Mouse (Mus musculus) E14TG2a.4 (cell line): Measurements from ENCODE around the gene Igll1.

Experiments
- H3K27me3 ChIP-seq: 2 replicates; pipeline ENCODE4 v1.6.1; 2014; ENCODE audit warnings: low read length, control low read depth; ENCODE audit not compliant: insufficient read depth
- H3K36me3 ChIP-seq: 2 replicates; pipeline ENCODE4 v1.6.1; 2014; ENCODE audit warnings: low read length, control low read depth; ENCODE audit not compliant: insufficient read depth
- H3K4me1 ChIP-seq: replicated peaks from 2 replicates; pipeline ENCODE4 v1.6.1; 2014; ENCODE audit warnings: low read depth, low read length, control low read depth
- H3K4me3 ChIP-seq: replicated peaks from 2 replicates; pipeline ENCODE4 v1.5.1; 2014; ENCODE audit warnings: mild to moderate bottlenecking, low read length
- H3K9me3 ChIP-seq: 2 replicates; pipeline ENCODE4 v1.6.1; 2014; ENCODE audit warnings: low read length, control low read depth
- CTCF ChIP-seq: conservative IDR thresholded peaks from 2 replicates; pipeline ENCODE4 v1.5.1; 2014; ENCODE audit warnings: low read length
- NANOG ChIP-seq: IDR thresholded peaks from 2 replicates; pipeline ENCODE4 v1.6.1; 2014; ENCODE audit warnings: borderline replicate concordance, low read length, mixed read lengths
- POU5F1 ChIP-seq: IDR thresholded peaks from 2 replicates; pipeline ENCODE4 v1.6.1; 2014; ENCODE audit warnings: low read length, borderline replicate concordance

The Igll1 gene

DNA sequence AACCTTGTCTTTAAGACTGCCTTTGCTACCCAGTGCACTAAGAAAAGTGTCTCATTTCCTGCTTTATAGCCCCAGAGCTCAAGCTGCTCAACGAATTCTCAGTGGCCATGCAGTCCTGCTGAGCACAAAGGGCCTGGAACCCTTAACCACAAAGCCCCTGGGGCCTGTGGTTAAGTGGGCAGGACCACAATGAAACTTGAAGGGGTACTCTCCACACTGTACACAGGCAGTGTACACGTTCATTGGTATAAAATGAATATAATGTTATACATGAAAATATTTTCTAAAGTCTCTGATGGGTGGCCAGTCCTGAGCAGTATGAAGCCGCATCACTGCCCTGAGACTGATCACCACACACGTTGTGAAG, 32.2 kb upstream of the Igll1 start:
- Histone ChIP-seq H3K27me3 (no peaks in the 10 kb centered on the region), H3K4me3 (peak overlapping the region; percentile 85), H3K4me1 (peaks cover 71% of the 10 kb centered on the region), H3K9me3 (no peaks in the 10 kb centered on the region), H3K36me3 (peaks cover 77% of the 10 kb centered on the region)
- TF ChIP-seq POU5F1 (no peak), NANOG (no peak), CTCF (no peak)

DNA sequence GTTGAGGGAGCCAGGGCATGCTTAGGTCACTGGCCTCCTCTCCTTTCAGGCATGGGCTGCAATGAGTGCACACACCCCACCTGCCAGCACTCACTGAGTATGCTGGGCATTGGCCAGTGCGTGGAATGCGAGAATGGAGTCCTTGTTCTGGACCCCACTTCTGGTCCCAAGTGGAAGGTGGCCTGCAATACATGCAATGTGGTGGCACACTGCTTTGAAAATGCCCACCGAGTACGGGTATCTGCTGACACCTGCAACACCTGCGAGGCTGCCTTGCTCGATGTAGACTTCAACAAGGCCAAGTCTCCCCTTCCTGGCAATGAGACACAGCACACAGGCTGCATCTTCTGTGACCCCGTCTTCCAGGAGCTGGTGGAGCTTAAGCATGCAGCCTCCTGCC, 28.6 kb upstream of the Igll1 start:
- Histone ChIP-seq H3K36me3 (peaks cover 86% of the 10 kb centered on the region), H3K4me1 (peaks cover 46% of the 10 kb centered on the region), H3K27me3 (no peaks in the 10 kb centered on the region), H3K9me3 (no peaks in the 10 kb centered on the region), H3K4me3 (no peak overlapping the region)
- TF ChIP-seq POU5F1, result no peak
- no peak for TF ChIP-seq NANOG

- no peak for TF ChIP-seq POU5F1
- no peak for TF ChIP-seq NANOG
- no peak for TF ChIP-seq CTCF
- Histone ChIP-seq H3K36me3 (peaks cover 100% of the 10 kb centered on the region), H3K4me1 (peaks cover 19% of the 10 kb centered on the region), H3K27me3 (no peaks in the 10 kb centered on the region), H3K9me3 (no peaks in the 10 kb centered on the region), H3K4me3 (no peak overlapping the region)
Observed at GRCm38 (mm10) chr16:16888341-16888740, 24.6 kb upstream of the Igll1 start.

- no peak overlapping the region for H3K4me3 ChIP-seq
- peaks cover 6% of the 10 kb centered on the region for H3K4me1 ChIP-seq
- TF ChIP-seq CTCF (no peak), NANOG (no peak), POU5F1 (no peak)
- H3K27me3 ChIP-seq, result no peaks in the 10 kb centered on the region
- H3K9me3 ChIP-seq, result no peaks in the 10 kb centered on the region
- peaks cover 97% of the 10 kb centered on the region for H3K36me3 ChIP-seq
Observed at GRCm38 (mm10) chr16:16879025-16879424, 15.2 kb upstream of the Igll1 start.

DNA sequence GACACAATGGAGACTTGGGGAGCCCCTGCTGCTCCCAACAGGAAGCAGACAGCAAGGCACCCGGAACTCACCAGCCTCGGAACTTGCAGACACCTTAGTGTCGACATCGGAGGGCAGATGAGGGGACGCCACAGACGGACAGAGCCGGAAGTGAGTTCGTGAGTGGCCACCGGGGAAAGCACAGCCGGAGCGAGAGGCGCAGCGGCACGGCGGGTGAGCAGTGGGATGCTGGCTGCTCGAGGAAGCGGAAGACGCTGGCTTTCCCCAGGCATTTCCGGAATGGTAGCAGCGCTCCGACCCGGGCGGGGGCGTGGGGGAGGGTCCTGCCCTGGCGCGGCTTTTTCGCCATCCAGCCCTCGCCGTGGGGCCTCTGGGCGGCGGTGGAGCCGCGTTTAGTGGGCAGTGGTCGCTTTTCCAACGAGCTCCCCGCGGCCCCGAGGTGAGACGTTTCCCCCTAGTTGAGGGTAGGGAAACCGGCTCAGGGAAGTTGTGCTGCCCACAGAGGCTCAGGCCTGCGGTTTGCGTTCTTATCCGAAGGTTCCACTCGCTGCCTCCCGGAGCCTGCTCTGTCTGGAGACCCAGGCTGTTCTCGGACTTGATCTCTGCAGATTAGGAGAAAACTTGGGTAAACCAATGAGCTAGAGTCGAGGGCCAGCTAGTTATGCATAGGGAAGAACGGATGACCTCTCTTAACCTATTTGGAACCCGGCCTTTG, 7.0 kb upstream of the Igll1 start, which contains the start of the genes Top3b and Vpreb1:
Gene Top3b, plus strand, starts transcription at position 120 of the 715 bp plus-strand sequence.
Gene Vpreb1, minus strand, starts transcription at position 227 of the 715 bp plus-strand sequence.
- H3K9me3 ChIP-seq, result no peaks in the 10 kb centered on the region
- no peak for TF ChIP-seq NANOG
- no peak for TF ChIP-seq POU5F1
- TF ChIP-seq CTCF, result no peak
- peaks cover 71% of the 10 kb centered on the region for H3K4me1 ChIP-seq
- H3K27me3 ChIP-seq, result no peaks in the 10 kb centered on the region
- peak within 1 kb of the TSS; percentile 98 for H3K4me3 ChIP-seq
- H3K36me3 ChIP-seq, result peaks cover 36% of the 10 kb centered on the region

GRCm38 (mm10) chr16:16870241-16870616, 6.4 kb upstream of the Igll1 start:
- TF ChIP-seq NANOG (no peak), POU5F1 (no peak), CTCF (no peak)
- Histone ChIP-seq H3K27me3 (no peaks in the 10 kb centered on the region), H3K9me3 (no peaks in the 10 kb centered on the region), H3K36me3 (peaks cover 32% of the 10 kb centered on the region), H3K4me1 (peaks cover 76% of the 10 kb centered on the region), H3K4me3 (peak overlapping the region; percentile 98)

GRCm38 (mm10) chr16:16865696-16866561, 2.1 kb upstream of the Igll1 start:
- peaks cover 69% of the 10 kb centered on the region for H3K4me1 ChIP-seq
- no peaks in the 10 kb centered on the region for H3K9me3 ChIP-seq
- no peaks in the 10 kb centered on the region for H3K27me3 ChIP-seq
- peaks cover 3% of the 10 kb centered on the region for H3K36me3 ChIP-seq
- H3K4me3 ChIP-seq, result no peak overlapping the region
- TF ChIP-seq POU5F1 (no peak), NANOG (peak; percentile 46; the same call in 1 of the 2 replicates), CTCF (no peak)

- Histone ChIP-seq H3K4me3 (no peak overlapping the region), H3K4me1 (peaks cover 68% of the 10 kb centered on the region), H3K27me3 (no peaks in the 10 kb centered on the region), H3K9me3 (no peaks in the 10 kb centered on the region), H3K36me3 (peaks cover 3% of the 10 kb centered on the region)
- TF ChIP-seq NANOG (no peak), CTCF (no peak), POU5F1 (no peak)
Observed at GRCm38 (mm10) chr16:16865217-16865616, 1.4 kb upstream of the Igll1 start.
